Mouse (Mus musculus) ES-CJ7 (cell line): Measurements from ENCODE around the gene Xbp1.
A peak's percentile ranks its signal among the peaks of the same experiment; 100 is the strongest.
"Not testable (repeated sequence)": the region's sequence is repeated elsewhere in the genome, so short reads cannot be mapped to it uniquely, and the experiment has no call there.

Source experiments
- DNase-seq: peaks from one replicate; pipeline ENCODE4 v3.0.0; 2011; ENCODE audit warnings: low read depth, low spot score

The Xbp1 gene

DNA sequence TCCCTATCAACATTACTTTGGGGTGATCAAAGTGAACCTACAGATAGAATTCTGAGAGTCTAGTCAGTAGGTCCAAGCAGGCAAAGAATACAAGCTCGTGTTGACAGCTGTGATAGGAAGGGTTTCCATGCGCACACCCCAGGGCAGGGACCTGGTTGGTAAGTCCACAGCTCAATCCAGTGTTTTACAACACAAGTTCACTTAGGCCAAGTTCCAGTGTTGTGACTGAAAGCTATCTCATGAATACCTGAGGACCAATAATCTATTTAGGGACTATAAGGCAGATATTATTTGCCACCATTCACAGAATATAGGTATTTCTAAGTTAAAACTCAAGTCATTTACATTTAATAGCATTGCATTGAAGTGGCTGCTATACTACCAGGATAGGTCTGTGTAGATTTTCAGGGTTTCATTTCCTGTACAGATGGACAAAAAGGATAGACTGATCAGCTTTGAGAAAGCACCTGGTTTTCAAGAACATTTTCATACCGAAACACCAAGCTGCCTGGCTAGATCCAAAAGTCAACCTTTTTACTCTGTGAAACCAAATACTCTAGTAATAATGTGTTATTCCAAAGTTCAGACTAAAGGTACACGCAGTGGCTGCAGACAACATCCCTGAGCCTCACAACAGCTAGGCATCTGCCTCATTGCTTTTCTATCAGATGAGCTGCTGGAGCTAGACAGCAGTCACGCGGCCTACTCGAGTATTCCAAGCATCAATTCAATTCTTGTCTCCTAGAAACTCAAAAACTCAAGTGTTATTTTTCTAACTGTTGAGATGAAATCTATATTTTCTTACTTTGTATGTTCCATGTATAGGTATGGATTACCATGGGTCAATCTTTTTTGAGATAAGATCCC, 6.3 kb downstream of the Xbp1 start:
- DNase-seq: no peak

DNA sequence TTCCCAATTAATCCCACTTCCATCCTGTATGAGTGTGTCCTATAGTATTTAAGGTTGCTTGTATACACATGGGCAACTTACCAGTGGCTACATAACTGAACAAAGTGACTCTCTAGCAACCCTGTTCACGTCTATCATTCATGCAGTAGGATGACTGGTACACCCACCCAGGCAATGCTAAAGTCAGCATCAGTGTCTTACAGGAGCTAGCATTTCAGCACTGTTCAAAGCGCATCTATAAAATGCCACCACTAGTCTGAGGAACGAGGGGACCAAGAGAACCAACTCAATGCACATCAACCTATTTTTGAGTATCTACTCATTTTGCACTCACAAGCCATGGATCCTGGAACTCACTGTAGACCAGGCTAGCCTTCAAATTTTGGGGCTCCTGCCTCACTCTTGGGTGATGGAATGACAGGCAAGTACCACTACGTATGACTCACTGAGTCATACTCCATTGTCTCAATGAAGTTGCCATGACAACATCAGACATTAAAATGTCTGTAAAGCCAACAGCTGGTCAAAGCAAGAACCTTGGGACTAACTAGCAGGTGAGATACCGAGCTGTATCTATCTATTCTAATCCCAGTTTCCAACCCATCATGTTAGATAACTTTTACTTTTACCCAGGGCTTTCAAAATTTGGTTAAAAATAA, 7.5 kb downstream of the Xbp1 start:
- no peak for DNase-seq

DNA sequence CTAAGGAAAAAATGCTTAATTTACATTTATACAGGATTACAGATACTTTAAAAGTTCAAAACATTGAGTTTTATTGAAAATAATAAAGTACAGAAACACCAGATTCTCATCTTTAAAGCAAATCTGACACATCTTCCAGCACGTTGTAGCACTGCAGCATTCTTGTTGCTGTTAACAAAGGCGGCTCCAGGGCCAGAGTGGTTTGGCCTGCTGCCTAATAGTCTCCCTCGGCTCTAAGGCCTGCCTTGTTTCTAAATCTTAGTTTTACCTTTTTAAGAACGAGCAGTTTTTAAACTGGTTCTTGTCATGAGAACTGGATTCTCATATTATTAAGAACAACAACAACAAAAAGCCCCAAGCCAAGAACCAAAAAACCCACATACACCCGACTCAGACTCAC, 8.4 kb downstream of the Xbp1 start:
- DNase-seq: no peak

DNA sequence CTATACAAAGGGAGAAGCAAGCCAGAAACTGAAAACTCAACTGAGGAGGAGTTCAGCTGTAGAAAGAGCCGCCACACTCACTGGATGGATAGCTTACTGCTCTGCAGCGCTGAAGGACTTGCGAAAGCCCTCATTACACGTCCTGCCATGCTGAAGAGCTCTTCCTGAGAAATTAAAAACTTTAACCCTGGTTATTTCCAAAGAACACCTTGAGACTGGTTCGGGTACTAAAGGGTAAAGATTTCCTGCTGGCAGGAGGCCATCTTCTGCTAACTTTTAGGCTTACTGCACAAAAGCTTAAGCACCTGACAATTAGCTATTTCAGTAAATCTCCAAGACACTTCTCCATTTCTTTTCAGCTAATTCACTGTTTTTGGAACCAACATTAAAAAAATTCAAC, 9.7 kb downstream of the Xbp1 start:
- DNase-seq: no peak

DNA sequence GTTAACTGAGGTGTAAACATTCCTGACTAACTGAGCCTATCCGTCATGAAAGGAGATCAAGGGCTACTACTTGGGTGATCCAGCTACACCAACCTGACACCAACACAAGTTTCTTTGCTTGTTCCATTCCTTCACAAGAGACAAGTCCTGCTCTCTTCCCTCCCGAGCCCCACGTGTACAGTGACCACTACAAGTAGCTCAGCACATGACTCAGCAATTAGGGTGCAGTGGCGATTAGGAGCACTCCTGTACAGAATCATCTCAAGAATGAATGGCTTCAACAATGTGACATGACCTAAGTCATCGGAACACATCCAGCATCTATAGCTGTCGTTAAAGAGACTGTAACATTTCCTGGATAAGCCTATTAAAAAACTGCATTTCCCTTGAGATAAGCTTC, 10.3 kb downstream of the Xbp1 start:
- no peak for DNase-seq

DNA sequence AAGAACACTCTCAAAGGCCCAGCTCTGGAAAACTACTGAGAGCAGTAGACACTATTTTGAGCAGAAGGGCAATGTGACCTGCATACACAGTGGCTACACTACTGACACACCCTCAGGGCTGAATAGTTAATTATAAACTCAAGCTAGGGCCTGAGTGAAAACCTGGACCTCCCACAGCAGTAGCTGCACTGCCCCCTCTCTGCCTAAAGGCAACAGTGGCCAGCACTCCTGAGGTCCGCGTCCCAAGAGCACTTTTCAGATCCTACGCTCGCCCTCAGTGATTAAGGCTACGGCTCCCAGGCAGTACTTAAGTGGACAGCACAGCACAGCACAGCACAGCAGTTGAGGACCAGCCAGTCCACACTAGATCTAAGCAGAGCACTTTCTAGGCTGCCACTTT, 12.6 kb downstream of the Xbp1 start:
- no peak for DNase-seq

DNA sequence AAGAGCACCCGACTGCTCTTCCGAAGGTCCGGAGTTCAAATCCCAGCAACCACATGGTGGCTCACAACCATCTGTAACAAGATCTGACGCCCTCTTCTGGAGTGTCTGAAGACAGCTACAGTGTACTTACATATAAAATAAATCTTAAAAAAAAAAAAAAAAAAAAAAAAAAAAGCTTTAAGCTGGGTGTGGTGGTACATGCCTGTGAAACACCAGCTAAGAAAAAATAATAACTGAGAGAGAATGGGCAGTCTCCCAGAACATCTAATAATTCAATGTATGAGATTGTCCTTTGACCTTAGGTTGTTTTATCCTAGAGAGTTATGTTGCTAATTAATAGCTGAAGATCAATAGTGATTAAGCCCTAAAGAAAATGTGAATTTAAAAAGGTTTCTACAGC, 17.0 kb downstream of the Xbp1 start:
- DNase-seq: not testable (repeated sequence)

DNA sequence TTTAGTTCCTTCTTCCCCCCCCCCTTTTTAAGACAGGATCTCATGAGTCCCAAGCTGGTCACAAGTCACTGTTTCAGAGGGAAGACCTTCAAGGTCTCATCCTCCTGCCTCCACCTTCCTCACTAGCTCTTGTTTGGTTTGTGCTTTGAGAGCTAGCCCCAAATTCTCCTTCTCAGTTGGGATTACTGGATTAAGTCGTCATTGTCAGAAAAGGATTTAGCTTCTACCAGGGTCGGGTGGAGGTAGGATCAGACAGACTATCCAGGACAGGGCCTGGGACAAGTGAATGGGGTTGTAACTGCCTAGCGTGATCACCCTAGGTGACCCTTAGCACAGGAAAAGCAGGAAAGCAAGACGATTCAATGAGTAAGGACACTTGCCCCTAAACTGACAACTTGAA, 19.9 kb downstream of the Xbp1 start:
- no peak for DNase-seq

DNA sequence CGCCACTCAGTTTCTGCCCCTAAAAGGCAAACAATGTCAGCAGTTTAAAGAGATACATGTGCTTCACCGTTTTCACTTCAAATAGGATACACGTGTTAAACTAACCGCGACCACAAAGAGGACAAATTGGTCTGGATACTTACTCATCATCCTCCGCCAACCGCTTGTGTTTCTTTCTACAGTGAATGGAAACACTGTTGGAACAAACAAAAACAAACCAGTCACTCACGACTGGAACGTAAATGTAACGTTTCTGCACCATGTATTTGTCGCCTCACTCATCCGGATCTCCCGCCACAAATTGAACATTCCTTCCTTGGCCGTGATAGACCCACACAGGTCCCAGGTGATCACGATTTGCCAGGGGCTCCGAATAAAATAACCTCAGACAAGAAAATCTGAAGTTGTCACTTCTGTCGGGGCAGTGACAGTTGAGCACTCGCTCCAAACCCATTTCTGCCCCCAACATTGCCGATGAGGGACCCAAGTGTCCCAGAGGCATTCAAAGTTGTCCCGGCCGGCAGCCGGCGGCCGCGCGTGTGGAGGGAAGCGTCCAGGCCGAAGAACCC, 20.9 kb downstream of the Xbp1 start:
- DNase-seq: no peak

DNA sequence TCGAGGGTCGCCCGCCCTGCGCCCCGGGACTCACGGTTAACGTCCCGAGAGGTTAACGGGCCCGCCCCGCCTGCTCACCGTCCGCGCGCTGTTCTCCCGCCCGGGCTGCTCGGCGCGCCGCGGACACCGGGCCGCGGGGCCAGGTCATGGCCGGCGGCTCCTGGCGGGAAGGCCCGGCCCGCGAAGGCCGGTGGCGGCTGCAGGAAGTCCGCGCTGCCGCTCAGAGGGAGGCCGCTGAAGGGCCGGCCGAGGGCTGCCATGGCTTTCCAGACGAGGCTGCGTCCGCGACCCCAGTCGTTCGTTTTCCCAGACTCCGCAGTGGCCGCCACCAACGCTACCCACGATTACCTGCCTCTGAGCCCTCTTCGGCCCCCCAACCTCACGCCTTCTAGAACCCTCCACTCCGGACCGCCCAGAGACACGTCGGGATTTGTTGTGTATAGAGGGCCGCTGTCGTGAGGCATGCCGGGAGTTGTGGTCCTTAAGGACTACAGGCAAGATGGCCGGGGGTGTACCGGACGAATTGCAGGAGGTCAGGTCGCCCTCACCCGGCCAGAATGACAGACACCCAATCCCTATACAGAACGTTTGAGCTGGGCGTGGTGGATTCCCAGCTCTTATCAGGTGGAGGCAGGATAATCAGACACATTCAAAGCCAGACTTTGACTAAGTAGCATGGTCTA, 21.5 kb downstream of the Xbp1 start, which contains the start of gene Ccdc117:
Gene Ccdc117 (minus strand): TSS at position 389 of the 683 bp plus-strand sequence.
- DNase-seq: peak; percentile 98

DNA sequence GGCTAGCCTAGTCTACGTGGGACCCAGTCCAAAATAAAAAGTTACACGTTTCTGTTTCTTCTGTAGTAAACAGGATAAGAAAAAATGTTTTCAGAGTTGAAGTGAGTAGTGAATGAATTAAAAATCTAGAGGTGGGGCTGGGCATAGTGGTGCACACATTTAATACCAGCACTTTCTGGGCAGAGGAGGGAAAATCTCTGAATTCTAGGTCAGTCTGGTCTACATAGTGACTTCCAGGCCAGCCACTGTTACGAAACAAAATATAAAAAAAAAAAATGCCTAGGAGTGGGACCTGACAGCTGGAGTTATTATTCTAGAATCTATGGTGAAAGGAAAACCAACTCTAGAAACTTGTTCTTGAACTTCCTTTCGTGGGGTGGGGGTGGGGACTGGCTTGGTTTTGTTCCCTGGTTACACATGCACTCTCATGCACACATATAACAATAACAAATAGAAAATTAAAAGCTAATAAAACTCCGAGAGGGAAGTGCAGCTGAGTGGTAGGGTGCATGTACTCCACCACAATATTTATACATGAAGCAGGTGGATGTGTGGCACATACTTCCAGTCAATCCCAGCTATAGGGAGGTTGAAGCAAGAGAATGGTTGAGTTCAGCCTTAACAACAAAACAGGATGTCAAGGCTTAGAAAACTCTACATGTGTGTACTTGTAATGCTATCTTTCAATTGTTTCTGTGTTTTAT, 22.2 kb downstream of the Xbp1 start:
- no peak for DNase-seq

DNA sequence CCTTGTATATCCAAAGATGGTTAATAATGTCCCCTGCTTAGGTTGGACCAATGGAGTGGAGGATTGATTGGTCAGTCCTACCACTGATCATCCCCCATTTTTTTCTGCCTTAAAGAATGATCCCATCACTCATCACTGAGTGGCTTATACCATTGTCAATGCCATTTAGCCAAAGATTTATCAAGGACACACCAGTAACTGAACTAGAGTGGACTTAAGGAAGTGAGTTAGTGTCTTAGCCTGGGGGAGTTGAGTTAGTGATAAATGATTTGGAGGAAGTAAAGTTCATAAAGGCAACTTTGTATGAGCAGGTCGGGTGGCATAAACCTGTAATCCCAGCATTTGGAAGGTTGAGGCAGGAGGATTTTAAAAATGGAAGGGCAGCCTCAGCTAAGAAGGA, 22.8 kb downstream of the Xbp1 start:
- no peak for DNase-seq

DNA sequence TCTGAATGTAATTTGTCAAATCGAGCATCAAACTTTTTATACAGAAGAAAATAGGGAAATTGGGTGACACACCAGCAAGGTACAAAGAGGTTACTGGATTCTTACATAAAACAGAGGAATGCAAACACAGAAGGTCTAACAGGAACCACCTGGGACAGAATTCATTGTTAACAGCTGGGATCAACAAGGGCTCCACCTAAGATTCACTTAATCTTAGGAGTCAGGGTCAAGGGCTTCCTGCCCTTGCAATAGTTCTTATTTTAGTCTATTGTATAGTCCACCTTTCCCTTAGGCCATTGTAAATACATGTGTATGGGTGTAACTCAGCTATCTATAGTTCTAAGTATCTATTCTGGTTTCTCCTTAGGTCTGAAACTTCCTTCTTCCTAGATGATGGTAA, 24.2 kb downstream of the Xbp1 start:
- not testable (repeated sequence) for DNase-seq

DNA sequence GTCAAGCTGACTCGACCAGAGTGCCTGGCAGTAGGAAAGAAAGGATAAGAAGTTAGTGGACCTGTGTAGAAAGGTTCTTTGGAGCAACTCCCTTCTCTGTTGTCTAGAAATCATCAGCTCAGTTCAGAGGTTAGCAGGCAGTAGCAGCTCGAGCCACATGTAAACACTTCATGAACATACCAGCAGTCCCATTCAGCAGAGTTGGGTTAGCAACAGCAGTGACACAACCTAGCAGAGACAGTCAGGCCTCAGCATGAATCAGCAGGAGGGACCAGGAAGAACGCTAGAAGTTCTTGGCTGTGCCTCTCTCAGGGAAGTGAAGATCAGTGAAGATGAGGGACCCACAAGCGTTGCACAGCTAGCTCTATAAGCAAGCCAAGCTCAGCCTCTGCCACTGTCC, 25.0 kb downstream of the Xbp1 start:
- DNase-seq: no peak

DNA sequence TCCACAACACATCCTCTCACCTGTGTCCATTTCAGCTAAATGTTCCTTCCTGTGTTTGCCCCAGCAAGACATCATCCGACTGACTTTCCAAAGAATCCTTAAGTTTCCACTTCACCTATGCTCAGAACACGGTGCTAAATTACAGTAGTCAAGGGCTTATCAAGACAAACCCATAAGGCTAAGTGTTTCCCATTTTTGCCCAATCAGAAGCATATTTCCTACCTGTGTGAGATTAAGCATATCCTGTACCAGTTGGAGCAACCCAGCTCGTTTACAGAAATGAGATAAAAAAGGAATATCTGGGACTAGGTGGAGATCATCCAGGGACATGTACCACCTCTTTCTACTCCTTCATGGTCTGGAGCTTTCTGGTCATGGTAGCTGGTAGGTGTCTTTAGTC, 26.2 kb downstream of the Xbp1 start:
- DNase-seq: no peak

DNA sequence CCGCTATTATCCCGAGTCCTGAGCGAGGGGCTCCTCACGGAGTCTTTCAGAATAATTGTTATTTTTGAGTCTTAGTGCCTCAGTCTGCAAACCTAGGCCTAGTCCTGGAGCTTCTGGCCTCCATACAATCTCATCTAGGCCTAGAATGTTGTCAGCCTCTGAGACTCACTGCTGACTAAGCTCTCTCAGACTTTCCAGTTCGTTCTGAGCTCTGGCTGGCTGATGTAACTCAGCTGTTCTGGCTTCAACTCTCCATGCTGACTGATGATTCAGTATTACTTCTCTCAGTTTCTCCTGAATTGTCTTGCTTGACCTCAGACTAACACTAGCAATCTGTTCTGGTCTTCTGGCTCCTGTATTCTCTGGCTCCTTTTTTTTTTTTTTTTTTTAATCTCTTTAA, 31.0 kb downstream of the Xbp1 start:
- no peak for DNase-seq

DNA sequence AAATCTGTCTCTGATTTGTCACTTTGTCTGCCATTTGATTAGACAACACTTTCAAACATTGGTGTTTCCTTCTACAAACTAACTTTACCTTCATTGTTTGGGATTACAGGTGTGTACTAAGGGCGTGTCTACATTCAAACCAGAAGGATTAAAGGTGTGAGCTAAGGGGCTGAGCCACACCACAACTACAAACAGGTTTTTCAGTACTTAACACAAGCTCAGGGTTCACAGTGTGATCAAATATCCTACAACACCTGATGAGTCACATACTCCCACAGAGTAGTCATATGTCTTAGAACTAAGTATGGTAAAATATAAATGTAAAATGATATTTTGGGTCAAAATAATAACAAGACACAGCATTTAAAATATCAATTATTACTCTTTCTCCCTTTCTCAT, 31.5 kb downstream of the Xbp1 start:
- DNase-seq: no peak

DNA sequence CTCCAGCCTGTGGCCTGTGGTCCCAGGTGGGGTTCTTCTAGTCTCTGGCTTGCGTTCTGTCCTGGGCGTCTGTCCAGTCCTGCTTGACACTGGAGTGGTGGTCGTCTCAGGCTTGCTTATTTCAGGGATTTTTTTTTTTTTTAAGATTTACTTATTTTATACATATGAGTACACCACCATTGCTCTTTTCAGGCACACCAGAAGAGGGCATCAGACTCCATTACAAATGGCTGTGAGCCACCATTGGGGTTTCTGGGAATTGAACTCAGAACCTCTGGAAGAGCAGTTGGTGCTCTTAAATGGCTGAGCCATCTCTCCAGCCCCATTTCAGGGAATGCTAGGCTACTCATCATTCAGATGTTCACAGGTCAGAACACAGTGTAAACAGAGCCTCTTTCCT, 39.8 kb downstream of the Xbp1 start:
- no peak for DNase-seq

DNA sequence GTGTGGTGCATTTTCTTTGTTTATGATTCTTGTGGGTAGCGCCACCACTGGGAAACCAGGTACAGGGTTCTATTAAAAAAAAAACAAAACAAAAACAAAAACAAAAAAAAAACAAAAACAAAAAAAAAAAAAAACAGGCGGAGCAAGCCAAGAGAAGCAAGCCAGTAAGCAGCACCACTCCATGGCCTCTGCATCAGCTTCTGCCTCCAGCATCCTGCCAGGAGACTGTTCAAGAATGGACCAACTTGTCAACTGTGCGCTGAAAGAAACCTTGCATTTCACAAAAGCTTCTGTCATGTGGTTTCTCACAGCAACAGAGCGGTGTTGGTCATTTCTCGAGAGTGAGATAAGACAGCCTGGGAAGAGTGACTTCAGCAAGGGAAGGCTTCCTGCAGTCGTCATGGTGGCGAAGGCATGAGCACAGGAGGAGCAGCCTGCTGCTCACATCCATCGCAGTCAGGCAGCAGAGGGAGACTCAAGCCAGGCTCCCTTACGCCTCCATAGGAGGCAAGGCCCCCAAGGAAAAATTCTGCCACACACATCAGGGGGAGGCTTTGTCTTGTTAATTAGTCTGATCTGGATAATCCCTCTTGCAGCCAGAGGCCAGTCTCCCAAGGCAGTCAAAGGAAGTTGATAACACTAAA, 42.3 kb downstream of the Xbp1 start:
- peak; percentile 75 for DNase-seq

DNA sequence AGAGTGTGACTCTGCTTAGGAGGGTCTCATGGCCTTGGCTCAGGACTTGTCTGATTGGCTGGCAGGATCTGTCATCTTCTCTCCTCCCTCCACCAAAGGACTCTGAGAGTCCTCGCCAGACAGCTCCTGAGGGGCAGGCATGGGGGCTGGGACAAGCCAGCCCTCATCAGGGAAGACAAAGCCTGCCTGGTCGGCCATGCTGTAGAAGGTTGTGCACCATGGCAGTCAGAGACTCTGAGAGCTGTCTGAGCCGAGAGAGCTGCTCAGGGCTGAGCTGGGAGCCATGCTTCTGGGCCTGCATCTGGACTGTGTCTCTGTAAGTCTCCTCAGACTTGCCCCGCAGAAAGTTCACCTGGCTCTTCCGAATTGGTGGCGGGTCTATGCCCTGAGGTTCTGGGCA, 43.4 kb downstream of the Xbp1 start:
- DNase-seq: no peak

DNA sequence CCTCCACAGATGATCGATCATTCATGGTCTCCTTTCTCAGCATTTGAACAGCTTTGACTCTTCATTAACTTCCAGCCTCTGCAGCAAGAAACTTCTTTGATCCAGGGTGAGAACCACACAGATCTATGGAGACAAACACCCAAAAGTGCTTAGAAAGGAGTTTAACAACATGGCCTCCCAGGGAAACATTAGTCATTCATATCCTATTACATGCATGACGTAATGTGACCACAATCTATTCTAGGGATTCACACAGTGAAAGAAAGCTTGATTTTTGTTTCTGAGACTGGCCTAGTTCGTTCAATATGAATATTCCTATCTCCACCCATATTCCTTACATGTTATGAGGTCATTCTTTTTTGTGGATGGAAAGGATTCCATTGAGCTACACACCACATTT, 45.1 kb downstream of the Xbp1 start:
- no peak for DNase-seq
